Mouse (Mus musculus) lung, postnatal 0 days (tissue): ENCODE measurements around the gene Dgki.

Experiments used
- CTCF ChIP-seq: IDR thresholded peaks from 2 replicates; pipeline ENCODE4 v1.5.1; 2016; ENCODE audit warnings: antibody characterized with exemption, mild to moderate bottlenecking
- EP300 ChIP-seq: IDR thresholded peaks from 2 replicates; pipeline ENCODE4 v1.6.1; 2016; ENCODE audit warnings: antibody characterized with exemption, mild to moderate bottlenecking, control low read depth

DNA sequence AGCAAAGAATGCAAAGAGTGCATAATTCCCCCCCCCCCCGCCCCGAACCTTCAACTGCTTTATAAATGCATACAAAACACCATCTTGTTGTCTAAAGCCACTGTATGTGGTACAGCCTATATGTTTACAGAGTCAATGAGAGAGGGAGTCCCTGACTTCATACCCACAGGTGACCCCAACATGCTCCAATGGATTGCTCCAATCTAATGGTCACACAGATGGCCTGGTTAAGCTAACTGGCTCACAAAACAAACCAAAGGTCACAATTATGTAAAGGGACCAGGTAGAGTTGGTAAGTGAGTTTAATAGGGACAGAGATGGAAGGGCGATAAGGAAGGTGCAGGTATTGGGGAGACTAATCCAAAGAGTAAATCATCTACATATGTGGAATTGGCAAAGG, 295.1 kb downstream of the Dgki start:
- no peak for TF ChIP-seq CTCF
- no peak for TF ChIP-seq EP300
